Mouse (Mus musculus): Measurements from ENCODE around the gene Ccdc155.

Gene Ccdc155

GRCm38 (mm10) chr7:45189600-45189999 lies 15.1 kb downstream of the Ccdc155 start:
- DNase-seq = peak in 1 of 2 experiments; percentile 43

GRCm38 (mm10) chr7:45185921-45186320 lies 18.8 kb downstream of the Ccdc155 start:
- DNase-seq = no peak

- no peak for DNase-seq
These were observed 21.0 kb downstream of the Ccdc155 start for GRCm38 (mm10) chr7:45183672-45184071.

- no peak for DNase-seq
These were observed 22.1 kb downstream of the Ccdc155 start for GRCm38 (mm10) chr7:45182606-45183005.

GRCm38 (mm10) chr7:45182199-45182601 lies 22.5 kb downstream of the Ccdc155 start:
- DNase-seq = peak; percentile 88

GRCm38 (mm10) chr7:45181540-45181939 lies 23.2 kb downstream of the Ccdc155 start:
- peak in 1 of 2 experiments; percentile 29 for DNase-seq

- peak in 1 of 2 experiments; percentile 24 for DNase-seq
These were observed 23.7 kb downstream of the Ccdc155 start, which contains the start of gene Pth2 for GRCm38 (mm10) chr7:45180896-45181477. Pth2 (plus strand) TSS chr7:45180995.

- no peak for DNase-seq
These were observed 25.2 kb downstream of the Ccdc155 start, which contains the start of gene Gfy for GRCm38 (mm10) chr7:45179469-45179868. Gfy (minus strand) TSS chr7:45179569.

- no peak for DNase-seq
These were observed 26.1 kb downstream of the Ccdc155 start for GRCm38 (mm10) chr7:45178550-45178949.

- peak in 1 of 2 experiments; percentile 44 for DNase-seq
These were observed 28.3 kb downstream of the Ccdc155 start for GRCm38 (mm10) chr7:45176356-45176755.

- DNase-seq = peak in 1 of 2 experiments; percentile 23
These were observed 28.8 kb downstream of the Ccdc155 start for GRCm38 (mm10) chr7:45175929-45176328.

- DNase-seq = no peak
These were observed 29.3 kb downstream of the Ccdc155 start for GRCm38 (mm10) chr7:45175398-45175797.

- peak in 1 of 2 experiments; percentile 30 for DNase-seq
These were observed 30.0 kb downstream of the Ccdc155 start for GRCm38 (mm10) chr7:45174567-45175280.

GRCm38 (mm10) chr7:45173772-45174171 lies 30.9 kb downstream of the Ccdc155 start:
- peak in 1 of 2 experiments; percentile 47 for DNase-seq

GRCm38 (mm10) chr7:45172974-45173373 lies 31.7 kb downstream of the Ccdc155 start:
- DNase-seq = peak; percentile 54 to 73

GRCm38 (mm10) chr7:45169495-45169894 lies 35.2 kb downstream of the Ccdc155 start:
- peak; percentile 71 to 82 for DNase-seq

GRCm38 (mm10) chr7:45168656-45169055 lies 36.0 kb downstream of the Ccdc155 start:
- DNase-seq = peak; percentile 65 to 71

GRCm38 (mm10) chr7:45167761-45168445 lies 36.8 kb downstream of the Ccdc155 start:
- DNase-seq = peak; percentile 72 to 83

- DNase-seq = peak in 1 of 2 experiments; percentile 70
These were observed 37.7 kb downstream of the Ccdc155 start for GRCm38 (mm10) chr7:45166950-45167401.

- DNase-seq = peak in 1 of 2 experiments; percentile 52
These were observed 39.0 kb downstream of the Ccdc155 start for GRCm38 (mm10) chr7:45165701-45166100.

GRCm38 (mm10) chr7:45164833-45165232 lies 39.9 kb downstream of the Ccdc155 start:
- peak; percentile 65 to 71 for DNase-seq

- peak; percentile 78 to 87 for DNase-seq
These were observed 40.8 kb downstream of the Ccdc155 start, which contains the start of gene Slc17a7 for GRCm38 (mm10) chr7:45163735-45164490. Slc17a7 (plus strand) TSS chr7:45163949.

Data from cerebellum, postnatal 14 days (tissue).